Mouse (Mus musculus) hematopoietic stem cell, adult 5-6 weeks (primary cell): ENCODE measurements around the gene Scaf4. TPM values are rescaled to one million over a fixed set of nuclear protein-coding genes. Genes with fewer than 3 reads are reported as not detected.
A peak's percentile ranks its signal among the peaks of the same experiment; 100 is the strongest.
"Not testable (repeated sequence)": the region's sequence is repeated elsewhere in the genome, so short reads cannot be mapped to it uniquely, and the experiment has no call there.

Experiments
- ATAC-seq, 2 experiments: fragments of 125-278 bp in 1 of 2; replicated peaks in 1 of 2; 2 replicates each; pipeline ENCODE4 v1.8.0; 2016 to 2017; ENCODE audit warnings: inconsistent platforms in 2 of 2, mild to moderate bottlenecking in 2 of 2, moderate number of reproducible peaks in 2 of 2, low read depth in 1 of 2, moderate TSS enrichment in 1 of 2; ENCODE audit not compliant: low FRiP score in 2 of 2, poor library complexity in 2 of 2, severe bottlenecking in 2 of 2, insufficient read depth in 1 of 2, low TSS enrichment in 1 of 2
- total RNA-seq: library from RNA; stranded (forward); fragments of 172-1452, 232-1000 nt; gene quantifications from 2 replicates; pipeline ENCODE4 v1.2.3, GENCODE M21; 2017

Scaf4 gene
- total RNA-seq, 1 experiment from 2014 or later: 14.4 TPM

- ATAC-seq: no peak
These were observed 24.7 kb downstream of the Scaf4 start for GRCm38 (mm10) chr16:90259623-90260022.

- ATAC-seq: peak; percentile 59 to 67; a peak in 3 of 4 replicates
These were observed 25.4 kb downstream of the Scaf4 start for GRCm38 (mm10) chr16:90258950-90259349.

GRCm38 (mm10) chr16:90252521-90252920 is 31.8 kb downstream of the Scaf4 start:
- no peak for ATAC-seq

GRCm38 (mm10) chr16:90251256-90251655 is 33.0 kb downstream of the Scaf4 start:
- ATAC-seq: not testable (repeated sequence)

- ATAC-seq: no peak
These were observed 34.2 kb downstream of the Scaf4 start for GRCm38 (mm10) chr16:90250099-90250498.

GRCm38 (mm10) chr16:90242426-90243304 is 41.6 kb downstream of the Scaf4 start:
- no peak for ATAC-seq

GRCm38 (mm10) chr16:90241875-90242274 is 42.4 kb downstream of the Scaf4 start:
- no peak for ATAC-seq

GRCm38 (mm10) chr16:90239128-90239746 is 45.1 kb downstream of the Scaf4 start:
- ATAC-seq: no peak

GRCm38 (mm10) chr16:90235188-90235587 is 49.1 kb downstream of the Scaf4 start:
- ATAC-seq: no peak

GRCm38 (mm10) chr16:90234617-90235016 is 49.7 kb downstream of the Scaf4 start:
- no peak for ATAC-seq

GRCm38 (mm10) chr16:90233702-90234101 is 50.6 kb downstream of the Scaf4 start:
- ATAC-seq: no peak

GRCm38 (mm10) chr16:90231302-90231701 is 53.0 kb downstream of the Scaf4 start:
- ATAC-seq: no peak

- ATAC-seq: no peak
These were observed 54.4 kb downstream of the Scaf4 start for GRCm38 (mm10) chr16:90229897-90230296.

GRCm38 (mm10) chr16:90221441-90222070 is 62.7 kb downstream of the Scaf4 start:
- no peak for ATAC-seq

GRCm38 (mm10) chr16:90220892-90221431 is 63.3 kb downstream of the Scaf4 start:
- peak in 1 of 2 experiments; percentile 43; a peak in 2 of 4 replicates for ATAC-seq

GRCm38 (mm10) chr16:90220026-90220891 is 64.0 kb downstream of the Scaf4 start, which contains the start of gene Sod1:
Gene Sod1 (plus strand): TSS chr16:90220754.
- ATAC-seq: peak; percentile 92

GRCm38 (mm10) chr16:90219445-90219844 is 64.9 kb downstream of the Scaf4 start:
- ATAC-seq: not testable (repeated sequence)
